Mouse (Mus musculus) Muller cell, postnatal 12 days (primary cell): ENCODE data around the gene Irf2bp2.

ENCODE experiments used
- DNase-seq: peaks from one replicate; pipeline ENCODE4 v3.0.0-alpha.2; 2015; ENCODE audit errors: inconsistent ontology term

The Irf2bp2 gene

GRCm38 (mm10) chr8:126569638-126570037, 24.1 kb downstream of the Irf2bp2 start:
- DNase-seq, result no peak

- DNase-seq, result peak; percentile 69
Measured at GRCm38 (mm10) chr8:126567674-126568073, 26.1 kb downstream of the Irf2bp2 start.

- DNase-seq, result peak; percentile 98
Measured at GRCm38 (mm10) chr8:126566446-126567062, 27.2 kb downstream of the Irf2bp2 start.

GRCm38 (mm10) chr8:126565954-126566445, 27.8 kb downstream of the Irf2bp2 start:
- DNase-seq, result no peak

GRCm38 (mm10) chr8:126565231-126565781, 28.5 kb downstream of the Irf2bp2 start:
- DNase-seq, result no peak

GRCm38 (mm10) chr8:126564551-126565154, 29.1 kb downstream of the Irf2bp2 start:
- DNase-seq, result no peak

- no peak for DNase-seq
Measured at GRCm38 (mm10) chr8:126561316-126561841, 32.4 kb downstream of the Irf2bp2 start.

GRCm38 (mm10) chr8:126558400-126558953, 35.3 kb downstream of the Irf2bp2 start:
- no peak for DNase-seq

GRCm38 (mm10) chr8:126557403-126557802, 36.4 kb downstream of the Irf2bp2 start:
- no peak for DNase-seq

- no peak for DNase-seq
Measured at GRCm38 (mm10) chr8:126556691-126557090, 37.1 kb downstream of the Irf2bp2 start.

GRCm38 (mm10) chr8:126554741-126555140, 39.0 kb downstream of the Irf2bp2 start:
- no peak for DNase-seq

- no peak for DNase-seq
Measured at GRCm38 (mm10) chr8:126551871-126552270, 41.9 kb downstream of the Irf2bp2 start.

GRCm38 (mm10) chr8:126550944-126551357, 42.8 kb downstream of the Irf2bp2 start:
- peak; percentile 94 for DNase-seq

GRCm38 (mm10) chr8:126547841-126548240, 45.9 kb downstream of the Irf2bp2 start:
- peak; percentile 86 for DNase-seq

- DNase-seq, result no peak
Measured at GRCm38 (mm10) chr8:126547361-126547760, 46.4 kb downstream of the Irf2bp2 start.

- DNase-seq, result no peak
Measured at GRCm38 (mm10) chr8:126546480-126546879, 47.3 kb downstream of the Irf2bp2 start.

- no peak for DNase-seq
Measured at GRCm38 (mm10) chr8:126543407-126543806, 50.4 kb downstream of the Irf2bp2 start.

GRCm38 (mm10) chr8:126542757-126543156, 51.0 kb downstream of the Irf2bp2 start:
- DNase-seq, result no peak

- DNase-seq, result no peak
Measured at GRCm38 (mm10) chr8:126542090-126542689, 51.6 kb downstream of the Irf2bp2 start.

GRCm38 (mm10) chr8:126540298-126540697, 53.5 kb downstream of the Irf2bp2 start:
- no peak for DNase-seq

- DNase-seq, result peak; percentile 93
Measured at GRCm38 (mm10) chr8:126539355-126540093, 54.3 kb downstream of the Irf2bp2 start.
